ENCODE assay signal across 8 mouse cellular contexts in genomic region chr7:15974712-15975111, GRCm38 (mm10). TPM values are rescaled to one million over a fixed set of nuclear protein-coding genes. Genes with fewer than 3 reads are reported as not detected.
DNase-seq lines count a peak whose midpoint lies in the region; ATAC-seq lines count a peak whose summit lies in the region.

No protein-coding gene starts in this region.

- no peak overlapping the region for H3K9ac ChIP-seq in midbrain, embryonic 15.5 days

- H3K36me3 ChIP-seq in midbrain, embryonic 10.5 days, result peaks cover 97% of the 10 kb centered on the region
- peaks cover 27% of the 10 kb centered on the region for H3K36me3 ChIP-seq in midbrain, embryonic 15.5 days (replicated peaks)

- no peak for ATAC-seq in midbrain, embryonic 15.5 days (replicated peaks)

- DNase-seq in midbrain, embryonic 10.5 days (ENCODE audit: low spot score), result peak; percentile 41
- DNase-seq in NIH3T3 (ENCODE audit: low read depth), result peak; percentile 87
- peak; percentile 67 for DNase-seq in c-Kit-positive CD71-positive TER-119-positive erythroid progenitor cells, embryonic 14.5 days (ENCODE audit: low spot score)
- peak; percentile 51 to 65 for DNase-seq in heart, adult 9 months (ENCODE audit: low spot score in 2 of 2)
- DNase-seq in left cerebral cortex, postnatal 36 days (ENCODE audit: low spot score in 2 of 2), result peak; percentile 65 to 68
- DNase-seq in retina, postnatal 7 days (ENCODE audit: low read depth, low spot score), result peak; percentile 34
- no peak for DNase-seq in neural tube, embryonic 10.5 days (ENCODE audit: extremely low spot score, low spot score)

- no peak overlapping the region for H3K4me2 ChIP-seq in midbrain, embryonic 15.5 days

- H3K27ac ChIP-seq in midbrain, embryonic 10.5 days (replicated peaks), result no peak overlapping the region
- no peak overlapping the region for H3K27ac ChIP-seq in midbrain, embryonic 15.5 days

- intact Hi-C loops in left cerebral cortex, postnatal 36 days (cut with DNase I), result no loop called here

- 0 out of 2 replicates have a peak, but pooled peaks cover 5% of the 10 kb centered on the region for H3K4me1 ChIP-seq in midbrain, embryonic 10.5 days
- no peaks in the 10 kb centered on the region for H3K4me1 ChIP-seq in midbrain, embryonic 15.5 days

- H3K9me3 ChIP-seq in midbrain, embryonic 10.5 days (replicated peaks), result peaks cover 10% of the 10 kb centered on the region; the same call in 1 of the 2 replicates
- H3K9me3 ChIP-seq in midbrain, embryonic 15.5 days, result no peaks in the 10 kb centered on the region

- H3K27me3 ChIP-seq in midbrain, embryonic 10.5 days (ENCODE audit: low read depth, poor library complexity, severe bottlenecking), result no peaks in the 10 kb centered on the region
- H3K27me3 ChIP-seq in midbrain, embryonic 15.5 days (replicated peaks), result no peaks in the 10 kb centered on the region

- H3K4me3 ChIP-seq in midbrain, embryonic 10.5 days, result no peak overlapping the region
- no peak overlapping the region for H3K4me3 ChIP-seq in midbrain, embryonic 15.5 days

- WGBS in midbrain, embryonic 10.5 days, result 65% methylated on average over 5 of the region's 5 CpGs
- WGBS in midbrain, embryonic 15.5 days, result 55% methylated on average over 5 of the region's 5 CpGs

RNA-seq across cellular contexts. Expression of gene Ehd2, which starts 7.3 kb away (rescaled TPM):
- 12.5 and 13.6 TPM in 2 replicates for polyA plus RNA-seq in midbrain, embryonic 10.5 days (2016; fragmentation: Nextera tagmentation; extraction: Ambion mirVana)
- polyA plus RNA-seq in midbrain, embryonic 15.5 days (2015; fragmentation: Nextera tagmentation; extraction: Ambion mirVana), result 4.6 and 5.8 TPM in 2 replicates
- total RNA-seq in left cerebral cortex, postnatal 36 days (2021), result 1 to 10 TPM; 3.5 to 6.8 TPM

RNA-seq across cellular contexts. Expression of gene Nop53, which starts 28.8 kb away (rescaled TPM):
- polyA plus RNA-seq in midbrain, embryonic 10.5 days (2016; fragmentation: Nextera tagmentation; extraction: Ambion mirVana), result 181 and 183 TPM in 2 replicates
- polyA plus RNA-seq in midbrain, embryonic 15.5 days (2015; fragmentation: Nextera tagmentation; extraction: Ambion mirVana), result 114 and 126 TPM in 2 replicates
- total RNA-seq in left cerebral cortex, postnatal 36 days (2021), result 100 to 1,000 TPM; 113 to 130 TPM

RNA-seq across cellular contexts. Expression of gene Selenow, which starts 52.5 kb away (rescaled TPM):
- polyA plus RNA-seq in midbrain, embryonic 10.5 days (2016; fragmentation: Nextera tagmentation; extraction: Ambion mirVana), result 864 and 990 TPM in 2 replicates
- polyA plus RNA-seq in midbrain, embryonic 15.5 days (2015; fragmentation: Nextera tagmentation; extraction: Ambion mirVana), result 1,365 and 1,414 TPM in 2 replicates
- 1,000 to 10,000 TPM; 1,151 to 1,335 TPM for total RNA-seq in left cerebral cortex, postnatal 36 days (2021)
